Mouse (Mus musculus) heart, adult 9 months (tissue): ENCODE data around the gene Gm17606.
"Not testable (repeated sequence)": the region's sequence is repeated elsewhere in the genome, so short reads cannot be mapped to it uniquely, and the experiment has no call there.

Source experiments
- DNase-seq, 2 experiments: peaks; one replicate each; pipeline ENCODE4 v3.0.0; 2022; ENCODE audit warnings: low spot score in 2 of 2

The Gm17606 gene

GRCm38 (mm10) chr14:54640946-54641304 lies at the start of gene Gm17606:
TSS of gene Gm17606 (plus strand) at chr14:54640952.
- DNase-seq = no peak

DNA sequence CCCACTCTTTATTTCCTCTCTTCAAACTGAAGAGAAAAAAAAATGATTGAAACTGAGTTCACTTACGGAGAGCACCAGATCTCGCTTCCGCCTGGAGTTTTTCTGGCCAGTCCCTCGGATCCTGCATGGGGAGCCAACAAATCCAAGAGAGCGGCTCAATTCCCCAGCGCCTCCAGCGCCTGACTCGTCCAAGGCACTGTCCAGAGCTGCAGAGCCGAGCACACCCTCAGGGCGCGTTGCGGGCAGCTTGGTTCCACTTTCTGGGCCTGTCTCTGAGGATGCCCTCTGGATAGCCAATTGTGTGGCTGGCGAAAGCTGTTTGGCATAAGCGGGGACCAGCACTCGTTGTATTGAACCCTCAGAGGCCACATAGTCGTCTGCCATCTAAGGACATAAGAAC lies 49.7 kb upstream of the Gm17606 start:
- DNase-seq = no peak

DNA sequence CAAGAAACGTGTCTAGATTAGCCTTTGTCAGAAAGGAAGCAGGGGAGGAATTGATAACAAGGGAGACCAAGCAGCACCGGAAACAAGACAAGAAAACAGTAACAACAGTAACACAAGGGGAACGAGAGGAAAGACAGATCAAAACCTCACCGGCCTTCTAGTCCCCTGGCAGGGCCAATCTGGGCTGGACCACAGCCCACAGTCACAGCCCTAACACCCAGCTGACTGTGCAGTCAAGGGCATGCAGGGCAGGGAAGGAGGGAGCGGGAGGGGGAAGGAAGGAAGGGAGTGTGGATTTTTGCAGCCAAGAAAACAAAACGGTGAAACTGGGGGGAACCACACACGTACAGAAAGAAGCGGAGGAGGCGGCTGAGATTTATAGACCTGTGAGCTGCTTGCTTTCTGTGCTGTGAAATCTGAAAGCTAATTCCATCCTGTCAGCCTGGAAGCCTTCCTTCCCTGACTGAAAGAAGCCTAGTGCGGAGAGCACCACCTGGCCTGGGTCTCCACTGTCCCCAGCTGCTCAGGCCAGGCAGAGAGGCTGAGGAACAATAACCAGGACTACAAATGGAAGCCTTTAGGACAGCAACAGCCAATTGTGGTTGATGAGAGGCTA lies 48.3 kb upstream of the Gm17606 start:
- peak in 1 of 2 experiments; percentile 55 for DNase-seq

GRCm38 (mm10) chr14:54594055-54594454 lies 46.7 kb upstream of the Gm17606 start:
- no peak for DNase-seq

DNA sequence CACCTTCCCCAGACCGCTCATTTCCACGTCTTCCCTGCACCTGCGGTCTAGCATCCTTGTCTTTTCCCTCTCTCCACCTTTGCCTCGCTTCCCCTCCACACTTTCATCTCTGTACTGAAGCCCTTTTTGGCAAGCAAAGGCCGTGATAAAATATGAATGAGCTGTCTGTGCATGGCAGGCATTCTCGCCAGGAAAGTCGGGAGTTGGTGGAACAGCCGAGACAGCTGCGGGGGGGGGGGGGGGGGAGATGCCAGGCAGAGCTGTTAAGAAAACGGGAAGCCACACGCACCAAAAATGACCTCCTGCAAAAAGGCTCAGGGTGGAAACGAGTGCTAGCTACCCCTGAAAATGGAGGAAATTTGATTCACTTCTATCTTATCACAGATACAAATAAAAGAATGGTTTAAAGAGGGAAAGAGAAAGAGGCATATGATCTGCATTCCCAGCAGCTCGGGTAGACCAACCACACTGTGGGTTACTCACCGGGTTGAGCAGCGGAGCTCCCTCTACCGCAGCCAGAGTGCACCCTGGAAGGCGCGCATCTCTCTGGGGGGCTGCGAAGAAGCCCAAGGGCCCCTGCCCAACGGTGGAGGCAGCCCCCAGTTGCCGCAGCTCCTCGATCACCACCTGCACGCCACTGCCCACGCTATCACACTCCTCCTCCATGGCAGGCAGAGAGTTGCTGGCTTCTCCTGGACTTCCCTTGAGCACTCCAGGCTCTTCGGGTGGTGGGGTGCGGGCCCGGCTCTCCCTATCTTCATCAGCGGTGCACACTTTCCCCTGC lies 45.9 kb upstream of the Gm17606 start:
- DNase-seq = no peak

DNA sequence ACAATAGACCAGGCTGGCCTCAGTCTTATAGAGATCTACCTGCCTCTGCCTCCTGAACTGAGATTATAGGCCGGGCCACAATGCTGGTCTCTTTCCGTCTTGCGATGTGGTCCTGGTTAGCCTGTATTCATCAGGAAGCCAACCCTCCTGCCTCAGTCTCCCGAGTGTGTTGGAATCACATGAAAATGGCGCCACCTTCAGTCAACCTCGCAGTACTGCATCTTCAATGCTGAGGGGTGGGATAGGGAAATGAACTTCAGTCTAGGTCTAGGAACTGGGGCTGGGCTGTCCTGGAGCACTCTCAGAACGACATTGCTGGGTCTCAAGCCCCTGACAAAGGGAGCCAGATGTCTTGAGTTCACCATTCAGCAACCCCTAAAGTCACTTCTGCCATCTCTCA lies 43.7 kb upstream of the Gm17606 start:
- DNase-seq = no peak

- DNase-seq = no peak
These were observed 39.2 kb upstream of the Gm17606 start for GRCm38 (mm10) chr14:54601601-54602000.

GRCm38 (mm10) chr14:54602613-54603012 lies 38.1 kb upstream of the Gm17606 start:
- DNase-seq = no peak

DNA sequence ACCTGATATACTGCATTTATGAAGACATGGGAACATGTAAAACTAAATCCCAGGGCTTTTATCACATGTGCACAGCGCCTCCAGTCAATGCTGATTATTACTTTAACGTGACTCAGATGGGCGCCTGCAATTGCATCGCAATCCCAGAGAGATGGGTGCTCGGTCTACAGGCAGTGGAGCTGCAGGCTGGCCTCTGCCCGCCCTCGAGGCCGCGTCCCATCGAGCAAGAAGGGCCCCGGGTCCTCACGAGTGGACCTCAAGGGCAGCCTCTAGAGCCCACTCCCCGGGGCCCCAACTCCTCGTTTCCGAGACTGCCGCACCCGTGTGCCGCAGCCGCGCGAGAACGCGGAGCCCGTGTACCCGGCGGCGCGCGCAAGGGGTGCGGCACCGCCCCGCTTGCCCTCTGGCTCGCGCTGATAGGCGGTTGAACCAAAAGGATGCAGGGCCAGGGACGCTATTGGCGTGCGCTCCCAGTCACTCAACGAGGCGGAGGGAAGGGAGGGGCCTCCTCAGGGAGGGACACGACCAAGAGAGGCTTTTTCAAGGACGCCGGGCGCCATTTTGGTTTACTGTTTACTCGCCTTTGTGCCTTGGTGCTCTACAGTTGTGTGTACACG lies 37.6 kb upstream of the Gm17606 start:
- DNase-seq = peak; percentile 97 to 98

GRCm38 (mm10) chr14:54603686-54604085 lies 37.1 kb upstream of the Gm17606 start:
- no peak for DNase-seq

- peak; percentile 55 to 72 for DNase-seq
These were observed 34.9 kb upstream of the Gm17606 start, which contains the start of gene 4931414P19Rik for GRCm38 (mm10) chr14:54605752-54606321. TSS of gene 4931414P19Rik (minus strand) at chr14:54605993.

DNA sequence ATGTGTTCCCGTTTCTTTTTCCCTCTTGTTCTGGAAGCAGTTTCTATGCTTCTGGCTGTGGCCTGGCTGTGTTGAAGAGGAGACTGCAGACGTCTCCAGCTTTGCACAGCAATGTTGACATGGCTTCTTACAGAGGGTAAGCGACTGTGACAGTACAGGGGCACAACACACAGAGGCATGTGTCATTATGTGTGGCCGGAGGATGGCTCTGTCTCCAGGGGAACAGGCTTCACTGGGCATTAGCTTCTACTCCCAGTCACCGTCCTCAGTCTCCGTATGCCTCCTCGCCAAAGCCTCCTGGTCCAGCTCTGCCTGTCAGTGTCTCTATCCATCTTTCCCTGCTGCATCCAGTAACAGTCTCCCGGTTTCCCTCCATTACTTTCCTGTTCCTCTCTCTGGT lies 33.5 kb upstream of the Gm17606 start:
- no peak for DNase-seq

DNA sequence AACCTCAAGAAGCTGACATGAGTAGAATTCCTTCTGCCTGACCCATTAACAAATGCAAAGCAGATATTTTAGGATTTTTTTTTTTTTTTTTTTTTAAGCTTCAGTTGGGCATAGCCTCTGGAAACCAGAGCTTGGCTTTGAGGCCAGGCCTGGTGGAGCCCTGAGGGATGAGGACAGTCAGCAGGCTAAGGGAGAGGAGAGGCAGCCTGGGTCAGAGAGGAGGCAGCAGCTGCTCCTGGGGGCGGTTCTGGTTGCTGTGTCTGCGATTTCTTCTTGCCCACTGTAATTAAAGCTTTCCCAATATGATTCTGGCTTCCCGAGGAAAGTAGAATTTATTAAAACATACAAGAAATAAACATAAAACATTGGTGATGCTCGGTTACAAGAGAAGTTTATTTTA lies 31.5 kb upstream of the Gm17606 start:
- DNase-seq = no peak

DNA sequence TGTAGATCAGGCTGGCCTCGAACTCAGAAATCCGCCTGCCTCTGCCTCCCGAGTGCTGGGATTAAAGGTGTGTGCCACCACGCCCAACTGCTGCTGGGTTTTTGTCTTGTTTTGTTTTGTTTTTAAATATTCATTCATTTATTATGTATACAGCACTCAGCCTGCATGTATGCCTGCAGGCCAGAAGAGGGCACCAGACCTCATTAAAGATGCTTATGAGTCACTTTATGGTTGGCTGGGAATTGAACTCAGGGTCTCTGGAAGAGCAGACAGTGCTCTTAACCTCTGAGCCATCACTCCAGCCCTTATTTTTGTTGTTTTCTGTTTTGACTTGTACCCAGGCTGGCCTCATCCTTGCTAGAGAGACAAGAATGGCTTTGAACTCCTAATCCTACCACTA lies 30.8 kb upstream of the Gm17606 start:
- DNase-seq = no peak

GRCm38 (mm10) chr14:54610648-54611047 lies 30.1 kb upstream of the Gm17606 start:
- DNase-seq = no peak

- DNase-seq = not testable (repeated sequence)
These were observed 26.6 kb upstream of the Gm17606 start for GRCm38 (mm10) chr14:54614130-54614529.

DNA sequence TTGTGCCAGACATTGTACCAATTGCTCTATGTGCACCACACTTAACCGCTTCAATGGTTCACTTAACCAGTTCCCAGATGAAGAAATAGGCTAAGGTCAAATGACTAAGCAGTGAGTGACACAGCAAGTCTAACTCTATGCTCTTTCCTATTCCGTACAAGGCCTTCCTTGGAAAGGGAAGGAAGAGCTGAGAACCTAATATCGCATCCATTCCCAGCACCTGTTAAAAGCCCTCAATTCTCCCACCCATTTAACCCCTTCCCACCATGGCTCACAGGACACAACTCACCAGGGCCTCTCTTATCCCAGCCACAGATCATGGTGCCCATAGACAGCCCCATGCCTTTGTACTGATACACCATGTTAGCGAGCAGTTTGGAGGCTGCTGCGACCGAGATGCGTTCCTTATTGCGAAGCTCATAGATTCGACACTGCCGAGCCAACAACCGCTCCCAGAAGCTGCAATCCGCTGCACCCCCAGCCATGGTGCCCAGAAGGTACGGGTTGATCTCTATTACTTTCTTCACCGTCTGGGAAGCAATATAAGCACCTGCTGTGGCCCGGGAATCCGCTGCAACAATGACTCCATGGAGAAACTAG lies 24.4 kb upstream of the Gm17606 start:
- DNase-seq = no peak

GRCm38 (mm10) chr14:54617152-54617896 lies 23.4 kb upstream of the Gm17606 start:
- no peak for DNase-seq

- peak; percentile 82 to 91 for DNase-seq
These were observed 22.8 kb upstream of the Gm17606 start, which contains the start of gene Psmb5 for GRCm38 (mm10) chr14:54617897-54618365. TSS of gene Psmb5 (minus strand) at chr14:54618022.

GRCm38 (mm10) chr14:54621133-54621532 lies 19.6 kb upstream of the Gm17606 start, which contains the start of gene Psmb11:
TSS of gene Psmb11 (plus strand) at chr14:54621433.
- DNase-seq = no peak

GRCm38 (mm10) chr14:54623334-54623733 lies 17.4 kb upstream of the Gm17606 start:
- no peak for DNase-seq
